Mouse (Mus musculus): ENCODE measurements around the gene Atxn3.
"Not testable (repeated sequence)": the region's sequence is repeated elsewhere in the genome, so short reads cannot be mapped to it uniquely, and the experiment has no call there.

The Atxn3 gene

DNA sequence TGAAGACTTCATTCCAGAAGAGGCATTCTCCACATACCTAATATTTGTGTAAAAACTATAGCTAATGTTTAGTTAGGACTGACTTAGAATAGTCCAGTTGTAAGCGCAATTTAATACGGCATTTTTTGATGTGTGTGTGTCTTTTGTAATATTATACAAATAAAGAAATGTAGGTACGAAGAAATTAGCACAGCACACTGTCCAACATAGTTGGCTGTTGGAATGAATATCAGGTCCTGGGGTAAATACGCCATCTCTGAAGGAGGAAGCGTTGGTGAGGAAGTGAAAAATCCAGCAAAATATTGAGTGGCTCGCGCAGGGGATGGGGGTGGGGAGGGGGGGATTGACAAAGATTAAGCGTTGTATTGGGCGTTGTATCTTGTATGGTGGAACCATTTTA lies 510 bp upstream of the Atxn3 start:
- DNase-seq (ENCODE audit: low spot score) = no peak

DNA sequence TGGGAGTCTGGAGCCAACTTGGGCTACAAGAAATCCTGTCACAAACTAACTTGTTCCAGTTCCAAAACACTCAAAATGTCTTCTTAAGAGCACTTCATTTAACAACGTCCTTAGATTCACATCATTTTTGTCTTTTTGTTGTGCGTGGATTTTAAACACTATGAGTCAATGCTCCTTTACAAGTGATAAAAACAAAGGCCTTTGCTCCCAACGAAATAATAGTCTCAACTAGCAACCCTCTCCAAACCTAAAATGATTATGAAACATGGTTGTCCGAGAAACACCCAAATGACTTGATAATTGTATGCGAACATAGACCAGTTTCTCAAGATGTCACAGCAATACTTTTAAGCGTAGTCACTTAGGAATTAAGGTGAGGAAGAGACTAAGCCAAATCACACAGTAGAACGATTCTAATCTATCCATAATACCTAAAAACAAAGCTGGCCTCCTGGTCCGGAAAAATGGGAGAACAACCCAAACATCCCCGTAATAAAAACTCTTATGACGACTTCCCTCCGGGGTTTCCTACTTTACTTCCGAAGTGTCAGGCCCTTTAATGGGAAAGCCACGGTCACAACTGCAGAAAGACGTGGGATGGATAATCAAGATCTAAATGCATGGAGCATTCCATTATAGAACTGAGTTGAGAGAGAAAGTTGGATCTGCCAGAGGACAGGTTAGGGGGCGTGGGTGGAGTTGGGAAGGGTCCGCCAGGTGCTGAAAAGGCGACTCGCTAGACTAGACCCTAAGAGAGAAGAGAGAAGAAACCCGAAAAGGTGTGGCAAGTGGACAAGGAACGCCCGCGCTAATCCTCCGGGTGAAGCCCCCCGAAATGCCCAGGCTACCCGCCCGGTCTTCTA lies 736 bp downstream of the Atxn3 start:
- no peak for DNase-seq (ENCODE audit: low spot score)

DNA sequence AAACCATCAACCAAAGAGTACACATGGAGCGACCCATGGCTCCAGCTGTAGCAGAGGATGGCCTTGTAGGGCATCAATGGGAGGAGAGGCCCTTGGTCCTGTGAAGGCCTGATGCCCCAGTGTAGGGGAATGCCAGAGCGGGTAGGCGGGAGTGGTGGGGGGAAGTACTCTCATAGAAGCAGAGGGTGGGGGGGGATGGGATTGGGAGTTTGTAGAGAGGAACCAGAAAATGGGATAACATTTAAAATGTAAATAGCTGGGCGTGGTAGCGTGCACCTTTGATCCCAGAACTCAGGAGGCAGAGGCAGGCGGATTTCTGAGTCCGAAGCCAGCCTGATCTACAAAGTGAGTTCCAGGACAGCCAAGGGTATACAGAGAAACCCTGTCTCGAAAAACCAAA lies 2.2 kb downstream of the Atxn3 start:
- not testable (repeated sequence) for DNase-seq (ENCODE audit: low spot score)

DNA sequence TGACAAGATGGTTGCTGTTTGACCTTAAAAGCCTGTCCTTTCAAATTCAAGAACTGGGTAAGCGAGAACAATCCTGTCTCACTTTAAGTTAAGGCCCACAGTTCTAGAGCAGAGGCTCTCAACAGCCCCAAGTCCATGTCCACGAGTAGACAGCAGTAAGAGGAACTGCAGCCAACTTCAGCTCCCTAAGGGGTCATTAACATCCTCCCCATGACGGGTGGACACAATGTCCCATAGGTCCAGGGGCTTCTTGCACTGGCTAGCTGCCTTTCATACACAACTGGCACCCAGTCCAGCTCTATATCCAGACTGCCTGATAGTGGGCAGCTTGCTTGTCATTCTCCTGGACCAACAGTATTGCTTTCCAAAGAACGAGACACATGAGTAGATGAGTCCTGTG lies 9.2 kb downstream of the Atxn3 start:
- no peak for DNase-seq (ENCODE audit: low spot score)

DNA sequence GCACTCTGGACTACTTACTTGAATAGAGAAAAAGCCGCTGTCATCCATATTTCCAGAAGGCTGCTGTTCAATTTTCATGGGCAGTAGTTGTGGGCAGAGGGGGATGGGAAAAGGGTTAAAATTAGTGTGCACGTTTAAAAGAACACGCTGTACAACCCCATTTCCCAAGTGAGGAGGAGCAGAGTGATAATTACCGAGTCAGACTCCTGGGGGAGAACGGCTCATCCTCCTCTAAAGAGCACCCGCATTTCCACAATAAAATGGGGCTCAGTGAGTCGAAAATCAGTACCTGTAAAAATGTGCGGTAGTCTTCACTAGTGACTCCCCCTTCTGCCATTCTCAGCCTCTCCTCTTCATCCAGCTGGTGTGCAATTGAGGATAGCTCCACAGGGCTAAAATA lies 10.1 kb downstream of the Atxn3 start:
- no peak for DNase-seq (ENCODE audit: low spot score)

DNA sequence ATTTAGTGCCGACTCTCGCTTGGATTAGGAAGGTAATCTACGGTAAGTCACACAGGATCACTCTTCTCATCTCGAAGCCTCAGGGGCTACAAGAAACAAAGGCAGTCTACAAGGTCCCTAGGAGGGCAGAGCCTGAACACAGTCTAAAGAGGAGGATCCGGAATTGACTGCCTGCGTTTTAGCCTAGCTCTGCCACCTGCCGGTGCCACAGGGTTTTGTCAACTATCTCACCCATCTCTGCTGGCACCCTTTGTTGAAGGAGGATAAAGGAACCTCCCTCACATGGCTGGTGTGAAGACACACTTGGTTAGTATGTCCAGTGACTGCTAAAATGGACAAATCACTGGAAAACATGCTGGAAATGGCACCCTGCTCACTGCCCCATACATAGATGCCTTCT lies 20.5 kb downstream of the Atxn3 start:
- DNase-seq (ENCODE audit: low spot score) = no peak

DNA sequence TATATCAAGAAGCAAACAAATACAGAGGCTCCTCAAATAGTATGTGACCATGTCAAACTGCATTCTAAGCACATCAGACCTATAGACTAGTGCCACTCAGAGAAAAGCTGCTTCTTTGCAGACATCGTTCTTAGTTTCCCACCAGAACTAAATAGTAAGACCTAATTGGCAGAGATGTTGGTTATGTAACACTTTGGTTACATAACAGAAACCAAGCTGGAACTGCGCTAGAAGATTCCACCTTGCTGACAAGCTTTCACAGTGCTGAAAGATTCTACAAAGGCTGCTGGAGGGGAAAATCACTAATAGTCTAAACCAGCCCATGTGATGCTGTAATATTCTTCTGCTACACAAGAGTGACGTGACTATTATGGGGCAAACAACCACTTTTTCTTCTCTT lies 22.8 kb downstream of the Atxn3 start:
- DNase-seq (ENCODE audit: low spot score) = no peak

DNA sequence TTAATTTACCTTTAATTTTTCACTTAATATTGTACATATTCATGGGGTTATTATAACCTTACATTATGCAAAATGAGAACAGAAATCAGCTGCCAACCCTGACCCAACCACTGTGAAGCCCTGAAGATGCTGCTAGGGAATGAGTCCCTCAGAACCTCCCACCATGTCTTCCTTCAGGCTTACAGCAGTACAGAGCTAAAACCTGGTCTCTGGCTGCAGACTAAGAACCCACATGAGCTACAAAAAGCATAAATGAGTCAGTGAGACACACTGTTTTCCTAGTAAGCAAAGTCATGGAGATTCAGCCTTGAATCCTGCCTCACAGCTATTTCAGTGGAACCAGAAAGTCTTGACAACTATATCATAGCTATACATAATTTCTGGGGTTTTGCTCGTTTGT lies 29.6 kb downstream of the Atxn3 start:
- no peak for DNase-seq (ENCODE audit: low spot score)

DNA sequence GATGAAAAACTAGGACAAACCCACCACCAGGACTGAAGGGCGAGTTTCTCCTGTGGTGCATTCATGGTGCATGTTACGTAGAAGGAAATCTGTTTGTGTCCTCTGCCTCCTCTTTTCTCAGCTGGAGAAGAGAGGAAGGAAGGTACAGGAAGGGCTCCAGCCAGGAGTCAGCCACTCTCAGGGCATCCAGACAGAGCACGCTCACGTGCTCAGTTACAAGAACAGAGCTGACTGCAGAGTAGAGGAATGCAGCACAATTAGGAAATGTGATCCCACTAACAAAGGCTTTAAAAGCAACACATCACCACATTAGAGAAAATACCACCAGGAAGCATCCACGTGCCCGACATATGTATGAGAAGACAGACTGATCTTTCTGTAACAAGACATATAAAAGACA lies 35.7 kb downstream of the Atxn3 start:
- DNase-seq (ENCODE audit: low spot score) = no peak

DNA sequence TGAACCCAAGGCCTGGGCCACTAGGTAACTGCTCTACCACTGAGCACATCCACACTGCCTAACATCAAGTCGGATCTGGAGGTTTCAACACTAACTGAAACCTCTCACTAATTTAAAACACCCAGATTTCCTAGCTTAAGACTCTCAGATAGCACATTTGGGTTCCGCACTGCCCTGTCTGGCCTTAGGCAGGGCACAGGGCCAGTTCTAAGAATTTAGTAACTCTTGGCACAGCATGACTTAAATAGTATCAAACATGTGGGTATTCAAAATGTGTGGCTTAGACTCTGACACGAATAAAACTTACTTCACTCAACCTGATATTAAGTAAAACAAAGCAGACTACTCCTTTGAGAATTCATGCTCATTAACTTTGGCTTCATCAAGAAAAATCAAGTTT lies 38.2 kb downstream of the Atxn3 start:
- no peak for DNase-seq (ENCODE audit: low spot score)

DNA sequence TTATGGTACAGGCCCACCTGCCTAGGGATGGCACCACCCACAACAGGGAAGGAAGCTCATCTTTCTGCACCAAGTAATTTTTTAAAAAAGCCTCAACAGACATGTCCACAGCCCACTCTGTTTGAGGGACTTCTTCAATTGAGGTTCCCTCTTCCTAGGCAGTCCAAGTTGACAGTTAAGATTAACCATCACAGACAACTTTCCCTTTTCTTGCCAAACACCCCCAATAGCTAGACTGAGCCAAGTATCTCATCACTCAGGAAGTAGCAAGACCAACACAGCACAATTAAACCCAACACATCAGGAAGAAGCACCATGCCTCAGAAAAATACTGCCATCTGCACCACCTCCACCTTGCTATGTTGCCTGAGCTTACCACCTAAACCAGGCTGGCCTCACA lies 40.9 kb downstream of the Atxn3 start:
- DNase-seq (ENCODE audit: low spot score) = no peak

DNA sequence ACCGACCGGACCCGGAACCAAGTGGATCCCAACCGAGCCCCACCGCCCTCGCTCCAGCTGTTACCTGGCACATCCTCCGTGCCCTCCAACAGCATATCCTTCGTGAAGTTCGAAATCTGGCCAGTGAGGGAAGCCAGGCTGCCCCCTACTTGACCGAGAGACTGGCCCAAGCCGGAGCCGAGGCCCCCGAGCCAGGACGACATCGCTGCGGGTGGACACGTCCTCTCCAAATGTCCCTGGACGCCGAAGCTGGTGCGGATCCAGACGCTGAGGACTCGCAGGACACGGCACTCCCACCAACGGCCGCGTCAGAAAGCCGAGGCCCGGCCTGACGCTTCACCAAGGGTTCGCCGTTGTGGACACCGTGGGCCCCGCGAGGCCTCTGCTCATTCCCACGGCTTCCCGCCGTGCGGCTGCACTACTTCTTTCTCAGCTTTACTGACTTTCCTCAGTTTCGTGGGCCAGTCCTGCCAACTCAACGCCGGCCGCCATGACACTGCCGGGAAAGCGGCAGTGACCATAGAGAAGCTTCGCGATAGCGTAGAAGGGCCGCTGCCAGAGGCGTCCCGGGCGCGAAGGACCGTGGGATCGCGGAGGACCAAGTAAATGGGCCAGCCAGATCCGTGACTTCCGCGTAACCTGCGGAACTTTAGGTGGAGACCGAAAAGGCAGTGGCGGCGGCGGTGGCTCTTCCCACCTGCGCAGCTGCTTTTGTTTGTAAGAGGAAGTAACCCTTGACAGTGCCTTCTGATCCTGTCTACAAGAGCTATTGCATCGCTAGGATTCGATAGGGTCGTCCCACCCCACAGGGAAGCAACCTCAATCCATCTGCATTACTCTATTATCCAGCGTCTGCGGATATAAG lies 45.2 kb downstream of the Atxn3 start, which contains the start of gene Trip11:
Gene Trip11, minus strand, starts transcription at position 642 of the 865 bp plus-strand sequence.
- DNase-seq (ENCODE audit: low spot score) = peak; percentile 93

DNA sequence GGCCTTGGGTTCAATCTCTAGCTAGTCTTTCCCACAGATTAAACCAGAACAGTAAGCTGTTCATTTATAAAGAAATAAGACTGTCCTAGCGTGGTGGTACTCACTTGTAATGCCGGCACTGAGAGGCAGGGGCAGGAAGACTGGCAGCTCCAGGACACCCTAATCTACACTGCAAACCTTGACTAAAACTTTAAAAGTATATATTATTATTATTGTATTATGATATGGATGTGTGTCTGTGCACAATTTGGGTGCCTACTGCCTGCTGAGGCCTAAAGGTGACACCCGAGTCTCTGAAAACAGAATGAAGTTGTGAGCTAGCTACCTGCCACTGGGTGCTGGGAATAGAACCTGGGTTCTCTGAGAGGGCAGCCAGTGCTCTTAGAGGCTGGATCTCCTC lies 46.7 kb downstream of the Atxn3 start:
- DNase-seq (ENCODE audit: low spot score) = no peak

DNA sequence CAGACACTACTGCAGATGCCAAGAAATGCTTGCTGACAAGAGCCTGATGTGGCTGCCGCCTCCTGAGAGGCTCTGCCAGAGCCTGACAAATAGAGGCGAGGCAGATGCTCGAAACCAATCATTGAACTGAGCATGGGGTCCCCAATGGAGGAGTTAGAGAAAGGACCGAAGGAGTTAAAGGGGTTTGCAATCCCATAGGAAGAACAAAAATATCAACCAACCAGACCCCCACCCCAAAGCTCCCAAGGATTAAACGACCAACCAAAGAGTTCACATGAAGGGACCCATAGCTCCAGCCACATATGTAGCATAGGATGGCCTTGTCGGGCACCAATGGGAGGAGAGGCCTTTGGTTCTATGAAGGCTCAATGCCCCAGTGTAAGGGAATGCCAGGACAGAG lies 47.7 kb downstream of the Atxn3 start:
- no peak for DNase-seq (ENCODE audit: low spot score)

DNA sequence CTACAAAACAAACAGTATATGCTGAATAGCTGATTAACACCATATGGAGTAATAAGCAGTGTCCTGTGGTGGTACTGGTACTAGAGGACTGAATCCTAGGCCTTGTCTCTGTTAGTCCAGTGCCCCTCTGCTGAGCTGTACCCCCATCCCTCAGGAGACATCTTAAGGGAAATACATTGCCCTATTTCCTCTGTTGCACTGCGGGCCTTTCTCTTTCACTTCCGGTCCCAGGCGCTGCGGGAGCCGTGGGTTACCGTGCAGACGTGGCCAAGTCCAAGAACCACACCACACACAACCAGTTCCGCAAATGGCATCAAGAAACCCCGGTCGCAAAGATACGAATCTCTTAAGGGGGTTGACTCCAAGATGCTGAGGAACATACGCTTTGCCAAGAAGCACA lies 52.2 kb downstream of the Atxn3 start:
- no peak for DNase-seq (ENCODE audit: low spot score)

DNA sequence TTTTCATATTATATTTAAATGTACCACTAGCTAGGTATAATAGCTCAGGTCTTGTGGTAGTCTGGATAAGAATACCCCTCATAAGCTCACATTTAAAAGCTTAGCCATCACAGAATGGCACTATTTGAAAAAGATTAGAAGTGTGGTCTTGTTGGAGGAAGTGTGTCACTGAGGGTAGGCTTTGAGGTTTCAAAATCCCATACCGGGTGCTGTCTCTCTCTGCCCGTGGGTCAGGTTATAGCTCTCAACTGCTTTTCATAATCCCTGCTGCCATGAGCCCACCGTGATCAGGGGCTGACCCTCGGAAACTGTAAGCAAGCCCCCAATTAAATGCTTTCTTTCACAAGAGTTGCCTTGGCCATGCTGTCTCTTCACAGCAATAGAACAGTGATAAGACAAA lies 53.1 kb downstream of the Atxn3 start:
- DNase-seq (ENCODE audit: low spot score) = no peak

DNA sequence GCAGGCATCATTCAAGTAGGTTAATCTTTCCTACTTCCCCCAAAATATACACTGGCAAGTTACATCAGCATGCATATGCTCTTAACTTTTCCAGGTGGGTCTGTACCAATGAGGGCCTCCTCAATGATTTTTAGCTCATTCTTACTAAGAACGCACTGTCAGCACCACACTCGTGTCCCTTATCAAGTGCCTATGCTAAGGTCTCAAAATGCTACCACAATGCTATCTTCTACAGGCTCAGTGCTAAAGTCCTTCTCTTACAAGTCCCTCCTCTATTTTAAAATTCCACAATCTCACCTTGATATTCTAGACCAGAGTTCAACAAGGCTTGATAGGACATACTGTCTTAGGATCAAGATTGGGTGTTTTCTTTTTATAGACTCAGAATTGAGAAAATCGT lies 53.9 kb downstream of the Atxn3 start:
- DNase-seq (ENCODE audit: low spot score) = no peak

DNA sequence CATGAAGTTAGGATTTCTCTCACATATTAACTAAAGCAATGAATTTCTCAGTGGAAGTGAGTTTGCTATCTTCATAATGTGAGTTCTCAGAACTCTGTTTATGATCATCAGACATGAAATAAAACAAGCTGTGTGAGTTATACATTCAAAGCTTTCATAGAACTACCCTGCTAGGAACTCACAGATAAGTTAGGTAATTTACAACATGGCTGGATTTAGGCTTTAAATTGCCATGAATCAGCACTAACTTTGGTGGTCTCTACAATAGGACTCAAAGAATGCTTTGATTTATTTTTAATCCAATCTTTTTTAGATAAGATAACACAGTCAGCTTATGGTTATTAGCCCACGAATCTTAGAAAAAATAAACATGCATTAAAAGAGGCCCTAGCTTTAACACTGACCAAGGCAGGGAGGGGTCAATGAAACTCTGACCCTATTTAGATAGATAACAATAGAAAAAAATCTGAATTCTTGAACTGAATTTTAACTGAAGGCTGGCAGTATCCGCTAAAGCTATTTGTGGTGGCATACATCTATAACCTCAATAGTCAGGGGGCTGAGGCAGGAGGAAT lies 58.3 kb downstream of the Atxn3 start:
- no peak for DNase-seq (ENCODE audit: low spot score)

DNA sequence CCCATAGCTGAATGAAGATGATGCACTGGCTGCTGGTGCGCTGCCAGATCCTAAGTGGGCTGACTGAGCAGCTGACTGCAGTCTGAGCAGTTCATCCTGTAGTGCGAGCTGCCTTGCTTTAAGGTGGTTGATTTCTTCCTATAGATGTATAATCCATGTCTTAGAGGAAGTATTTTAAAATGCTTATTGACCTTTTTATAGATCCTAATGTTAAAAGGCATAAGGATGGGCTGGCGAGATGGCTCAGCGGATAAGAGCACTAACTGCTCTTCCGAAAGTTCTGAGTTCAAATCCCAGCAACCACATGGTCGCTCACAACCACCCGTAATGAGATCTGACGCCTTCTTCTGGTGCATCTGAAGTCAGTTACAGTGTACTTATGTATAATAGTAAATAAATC lies 59.1 kb downstream of the Atxn3 start:
- no peak for DNase-seq (ENCODE audit: low spot score)

DNA sequence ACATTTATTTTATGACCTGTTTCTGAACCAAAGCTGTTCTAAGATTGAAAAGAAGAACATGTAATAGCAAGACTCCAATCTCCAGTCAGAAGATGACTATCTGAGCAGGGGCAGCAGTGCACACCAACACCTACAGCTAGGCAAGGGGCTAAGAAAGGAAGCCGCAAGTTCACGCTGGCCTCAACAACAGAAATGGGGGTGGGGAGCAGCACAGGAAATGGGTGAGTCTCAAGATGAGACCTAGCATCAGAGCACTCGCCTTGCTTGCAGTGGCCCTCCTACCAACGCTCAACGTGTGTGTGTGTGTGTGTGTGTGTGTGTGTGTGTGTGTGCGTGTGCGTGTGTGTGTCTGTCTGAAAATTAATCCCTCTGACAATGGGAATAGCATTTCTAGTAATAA lies 60.9 kb downstream of the Atxn3 start:
- DNase-seq (ENCODE audit: low spot score) = no peak

DNA sequence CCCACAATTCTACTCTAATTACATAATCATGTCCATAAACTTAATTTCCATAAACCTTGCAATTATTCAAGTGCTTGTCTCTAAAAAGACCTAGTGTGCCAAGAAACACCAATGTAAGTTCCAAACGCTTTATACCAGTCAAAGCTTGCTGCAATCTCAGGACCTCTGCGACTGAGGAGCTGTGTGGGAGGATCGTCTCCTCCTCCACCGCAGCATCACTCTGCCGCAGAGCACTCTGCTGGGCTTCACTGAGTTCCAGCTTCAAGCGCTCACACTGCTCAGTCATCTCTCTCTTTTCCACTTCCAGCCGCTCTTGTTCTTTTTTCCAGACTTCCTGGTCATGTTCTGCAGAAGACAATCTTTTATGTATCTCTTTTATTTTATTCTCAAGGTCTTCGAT lies 64.8 kb downstream of the Atxn3 start:
- DNase-seq (ENCODE audit: low spot score) = no peak

DNA sequence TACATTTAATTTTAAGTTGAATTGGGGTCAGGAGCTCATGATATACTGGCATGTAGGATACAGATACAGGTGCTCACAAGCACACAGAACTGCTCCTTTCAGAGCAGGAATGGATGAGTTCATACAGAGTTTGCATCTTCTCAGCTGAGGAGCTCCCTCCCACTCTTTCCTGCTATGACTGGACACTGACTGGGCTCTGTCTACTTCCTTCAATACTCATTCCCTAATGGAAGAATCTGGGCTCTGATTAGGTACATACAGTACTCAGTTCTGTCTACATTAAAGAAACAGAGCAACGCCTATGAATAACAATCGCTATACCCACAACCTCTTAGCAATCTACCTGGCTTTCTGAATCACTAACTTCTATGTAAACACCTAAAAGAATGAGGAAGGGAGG lies 65.2 kb downstream of the Atxn3 start:
- DNase-seq (ENCODE audit: low spot score) = no peak

DNA sequence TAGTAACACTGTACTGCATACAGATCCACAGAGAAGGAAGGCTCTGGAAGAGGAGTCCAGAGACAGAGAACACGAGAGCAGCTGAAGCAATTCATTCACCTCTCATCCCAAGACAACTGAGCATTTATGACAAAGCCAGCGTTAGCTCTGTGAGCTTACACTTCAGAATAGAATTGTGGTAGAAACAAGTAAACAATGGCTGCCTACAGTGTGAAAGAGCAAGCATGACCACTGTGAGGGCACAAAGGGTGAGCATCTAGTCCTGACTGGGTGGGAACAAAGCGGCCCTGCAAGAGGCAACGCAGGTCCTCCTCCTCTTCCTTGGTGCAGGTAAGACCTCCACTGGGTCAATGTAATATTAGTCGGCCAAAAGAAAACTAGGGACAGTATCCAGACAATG lies 67.0 kb downstream of the Atxn3 start:
- no peak for DNase-seq (ENCODE audit: low spot score)
